Mouse (Mus musculus): Measurements from ENCODE around the gene 1110017D15Rik.

DNA sequence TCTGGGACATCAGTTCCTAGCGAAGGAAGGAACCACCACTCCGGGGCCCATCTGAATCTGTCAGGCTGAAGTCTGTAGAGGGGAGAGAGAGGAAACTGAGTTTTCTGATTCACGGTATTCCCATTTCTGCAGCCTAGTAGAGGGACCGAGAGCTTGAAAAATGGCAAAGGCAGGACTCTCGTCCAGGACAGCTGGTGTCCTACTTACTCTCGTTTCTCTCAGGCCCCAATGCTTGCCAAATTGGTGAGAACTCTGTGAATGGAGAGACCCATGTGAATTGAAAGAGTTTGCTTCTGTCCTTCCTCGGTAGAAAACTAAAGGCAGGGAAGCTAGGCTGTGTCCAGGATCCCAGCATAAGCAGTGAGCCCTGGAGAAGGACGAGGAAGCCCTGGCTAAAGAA is 17.5 kb downstream of the 1110017D15Rik start:
- TF ChIP-seq CTCF (IDR thresholded peaks at IDR 0.05; ENCODE audit: extremely low read depth, insufficient read depth, low read length) = no peak
- TF ChIP-seq POLR2A (IDR thresholded peaks at IDR 0.05; ENCODE audit: extremely low read depth, insufficient read depth, low read length) = no peak
